Mouse (Mus musculus): ENCODE results near the gene Gm11444.

Gene Gm11444

GRCm38 (mm10) chr11:85811676-85812075 lies 38.5 kb downstream of the Gm11444 start:
- DNase-seq = no peak

DNA sequence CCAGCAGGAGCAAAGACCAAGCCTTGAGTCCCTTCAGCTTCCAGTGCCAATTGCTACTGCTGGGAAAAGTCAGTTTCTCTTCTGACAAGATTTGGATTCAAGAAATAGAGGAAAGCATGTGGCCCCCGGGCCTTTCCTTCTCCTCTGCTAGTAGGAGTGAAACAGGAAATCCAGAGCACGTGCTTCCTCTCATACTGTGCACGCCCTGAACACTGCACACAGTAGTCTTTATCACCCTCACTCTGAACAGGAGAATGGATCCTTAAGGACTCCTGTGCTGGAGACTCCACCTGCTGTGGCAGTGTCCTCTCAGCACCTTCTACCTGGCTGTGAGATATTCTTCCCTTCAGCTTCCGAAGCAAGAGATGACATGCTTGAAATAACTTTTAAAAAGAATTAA lies 38.9 kb downstream of the Gm11444 start:
- no peak for DNase-seq

GRCm38 (mm10) chr11:85807353-85807752 lies 42.8 kb downstream of the Gm11444 start:
- DNase-seq = no peak

GRCm38 (mm10) chr11:85805779-85806178 lies 44.4 kb downstream of the Gm11444 start:
- DNase-seq = no peak

DNA sequence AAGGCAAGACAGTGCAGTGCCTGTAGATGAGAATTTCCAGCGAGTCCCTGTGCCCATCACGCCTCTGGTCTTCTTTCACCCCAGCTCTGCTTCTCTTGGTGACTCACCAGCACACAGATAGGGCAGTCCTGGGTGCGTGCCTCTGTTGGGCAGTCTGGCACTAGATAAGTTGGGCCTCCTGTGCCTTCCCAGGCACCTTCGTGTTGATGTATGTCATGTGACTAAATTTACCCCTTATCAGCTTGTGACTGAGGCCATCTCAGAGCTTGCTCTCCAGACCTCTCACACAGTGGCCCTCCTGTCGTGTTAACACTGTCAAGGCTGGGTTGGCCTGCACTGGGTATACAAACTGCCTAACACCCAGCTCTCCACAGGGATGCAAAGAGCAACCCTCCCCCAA lies 46.1 kb downstream of the Gm11444 start:
- DNase-seq = no peak

DNA sequence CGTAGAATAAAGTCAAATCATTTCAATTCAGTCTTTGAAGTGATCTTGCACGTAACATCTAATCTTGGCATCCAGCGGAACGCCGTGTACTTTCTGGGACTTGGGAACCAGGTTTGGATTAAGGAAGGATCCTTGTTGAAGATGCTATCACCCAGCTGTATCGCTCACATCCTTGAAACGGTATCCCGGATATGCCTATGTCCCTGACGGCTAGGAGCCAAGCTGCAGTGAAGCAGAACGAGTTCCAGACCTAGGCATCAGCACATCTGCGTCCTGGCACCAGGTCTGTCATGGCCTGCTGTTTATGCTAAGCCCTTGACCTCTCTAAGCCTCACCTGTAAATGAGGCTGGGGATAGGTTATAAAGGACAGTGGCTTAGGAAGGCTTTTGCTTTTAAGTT lies 49.8 kb downstream of the Gm11444 start:
- no peak for DNase-seq

DNA sequence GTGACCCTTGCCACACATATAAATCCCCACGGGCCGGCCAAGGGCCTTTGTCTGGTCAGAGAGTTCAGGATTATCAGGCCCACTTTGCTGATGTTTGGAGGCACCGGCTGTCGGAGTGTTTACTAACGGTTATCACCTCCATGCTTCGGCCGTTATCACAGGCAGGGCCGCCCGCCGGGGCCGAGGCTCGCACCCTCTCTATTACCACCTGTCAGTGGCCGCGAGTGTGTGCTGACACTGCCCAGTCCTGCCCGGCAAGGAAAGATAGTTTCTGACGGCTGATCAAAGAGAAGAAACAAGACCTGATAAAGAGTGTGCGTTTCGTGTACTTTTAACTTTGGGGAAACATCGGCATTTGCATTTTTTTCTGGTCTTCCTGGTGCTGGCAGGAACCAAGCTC lies 50.3 kb downstream of the Gm11444 start:
- DNase-seq = no peak

- DNase-seq = no peak
These were observed 50.7 kb downstream of the Gm11444 start for GRCm38 (mm10) chr11:85799456-85799855.

Data from spleen, adult 18-20 months (tissue).